Mouse (Mus musculus) right cerebral cortex, postnatal 25 days (tissue): ENCODE measurements at regions not wholly inside any gene's neighbourhood (a gene's known extent, or its start where the extent isn't known, plus 50 kb on each side); places are given as distances from the start of the nearest gene placed in this dataset.
A peak's percentile ranks its signal among the peaks of the same experiment; 100 is the strongest.

ENCODE experiments used
- DNase-seq: peaks from one replicate; pipeline ENCODE4 v3.0.0; 2022

- no peak for DNase-seq
Observed at GRCm38 (mm10) chr13:80946034-80946433, 62.9 kb downstream of the Arrdc3 start.

- DNase-seq = no peak
Observed at GRCm38 (mm10) chr13:80947705-80948104, 64.5 kb downstream of the Arrdc3 start.

GRCm38 (mm10) chr13:80949133-80949697 lies 66.0 kb downstream of the Arrdc3 start:
- DNase-seq = no peak

GRCm38 (mm10) chr13:80950239-80950638 lies 67.1 kb downstream of the Arrdc3 start:
- no peak for DNase-seq

GRCm38 (mm10) chr13:80950803-80951202 lies 67.6 kb downstream of the Arrdc3 start:
- no peak for DNase-seq

- DNase-seq = no peak
Observed at GRCm38 (mm10) chr13:80951327-80951726, 68.1 kb downstream of the Arrdc3 start.

- DNase-seq = no peak
Observed at GRCm38 (mm10) chr13:80952851-80953250, 69.7 kb downstream of the Arrdc3 start.

- DNase-seq = no peak
Observed at GRCm38 (mm10) chr13:80954059-80954645, 71.0 kb downstream of the Arrdc3 start.

GRCm38 (mm10) chr13:80956966-80957365 lies 73.8 kb downstream of the Arrdc3 start:
- DNase-seq = no peak

- DNase-seq = no peak
Observed at GRCm38 (mm10) chr13:80957419-80958139, 74.4 kb downstream of the Arrdc3 start.

- DNase-seq = no peak
Observed at GRCm38 (mm10) chr13:80959763-80960162, 76.6 kb downstream of the Arrdc3 start.

- no peak for DNase-seq
Observed at GRCm38 (mm10) chr13:80961985-80962617, 78.9 kb downstream of the Arrdc3 start.

- peak; percentile 60 for DNase-seq
Observed at GRCm38 (mm10) chr13:80962789-80963590, 79.8 kb downstream of the Arrdc3 start.

- DNase-seq = peak; percentile 28
Observed at GRCm38 (mm10) chr13:80963591-80963940, 80.4 kb downstream of the Arrdc3 start.

GRCm38 (mm10) chr13:80971664-80972063 lies 88.5 kb downstream of the Arrdc3 start:
- DNase-seq = no peak

GRCm38 (mm10) chr13:80974424-80974823 lies 91.2 kb downstream of the Arrdc3 start:
- no peak for DNase-seq

GRCm38 (mm10) chr13:80977266-80977665 lies 94.1 kb downstream of the Arrdc3 start:
- DNase-seq = no peak

GRCm38 (mm10) chr13:80981201-80981600 lies 98.0 kb downstream of the Arrdc3 start:
- no peak for DNase-seq

- DNase-seq = no peak
Observed at GRCm38 (mm10) chr13:80986657-80987056, 103.5 kb downstream of the Arrdc3 start.

- no peak for DNase-seq
Observed at GRCm38 (mm10) chr13:80989756-80990155, 106.6 kb downstream of the Arrdc3 start.

GRCm38 (mm10) chr13:80992342-80992741 lies 109.2 kb downstream of the Arrdc3 start:
- DNase-seq = no peak

GRCm38 (mm10) chr13:81008864-81009766 lies 125.9 kb downstream of the Arrdc3 start:
- DNase-seq = no peak
